Mouse (Mus musculus) layer of hippocampus, adult 11-12 months (tissue): Measurements from ENCODE around the gene Ptpn12.
A peak's percentile ranks its signal among the peaks of the same experiment; 100 is the strongest.

ENCODE experiments used
- DNase-seq: peaks from one replicate; pipeline ENCODE4 v3.0.0; 2022; ENCODE audit warnings: low spot score

Gene Ptpn12

DNA sequence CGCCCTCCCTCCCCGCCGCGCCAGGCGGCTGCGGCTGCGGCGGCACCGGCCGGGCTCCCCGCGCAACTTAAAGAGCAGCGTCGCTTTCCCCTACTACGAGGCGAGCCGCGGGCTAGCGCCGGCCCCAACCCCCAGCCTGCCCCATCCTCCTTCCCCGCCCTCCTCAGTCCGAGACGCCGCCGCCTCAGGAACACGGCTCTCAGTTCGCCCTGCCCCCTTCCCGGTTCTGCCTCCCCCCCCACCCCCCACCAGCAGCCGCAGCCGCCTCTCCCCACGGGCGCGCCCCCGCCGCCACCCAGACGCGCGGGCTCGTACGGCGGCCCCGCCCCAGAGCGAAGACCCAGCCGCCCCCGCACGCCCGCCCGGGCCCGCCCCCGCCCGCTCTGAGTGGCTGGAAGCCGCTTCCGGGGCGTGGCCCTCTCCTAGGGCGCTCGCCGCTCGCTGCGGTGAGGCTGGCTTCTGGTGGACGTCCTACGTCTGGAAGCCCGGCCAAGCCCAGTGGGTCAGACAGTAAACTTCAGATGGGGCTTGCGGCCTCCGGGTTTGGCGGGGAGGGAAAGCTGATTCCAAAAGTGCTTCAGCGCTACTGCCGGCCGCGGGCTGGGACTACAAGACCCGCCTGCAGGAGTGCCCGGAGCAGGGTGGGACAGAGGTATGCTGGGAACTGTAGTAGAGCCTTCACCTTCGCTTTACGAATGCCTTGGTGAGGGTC is at the start of gene Ptpn12:
Gene Ptpn12 (minus strand): TSS at position 92 of the 712 bp plus-strand sequence.
- DNase-seq, result peak; percentile 94

- DNase-seq, result no peak
These were observed 35.5 kb upstream of the Ptpn12 start for GRCm38 (mm10) chr5:21091179-21091578.

GRCm38 (mm10) chr5:21057217-21057616 is 1.5 kb upstream of the Ptpn12 start:
- no peak for DNase-seq

GRCm38 (mm10) chr5:21056595-21056994 is 884 bp upstream of the Ptpn12 start:
- no peak for DNase-seq

- peak; percentile 23 for DNase-seq
These were observed 466 bp downstream of the Ptpn12 start for GRCm38 (mm10) chr5:21055071-21055819.

GRCm38 (mm10) chr5:21054472-21055070 is 1.1 kb downstream of the Ptpn12 start:
- peak; percentile 54 for DNase-seq

- DNase-seq, result no peak
These were observed 2.0 kb downstream of the Ptpn12 start for GRCm38 (mm10) chr5:21053571-21054307.

- DNase-seq, result no peak
These were observed 3.2 kb downstream of the Ptpn12 start for GRCm38 (mm10) chr5:21052521-21052920.

GRCm38 (mm10) chr5:21050770-21051122 is 5.0 kb downstream of the Ptpn12 start:
- DNase-seq, result no peak

DNA sequence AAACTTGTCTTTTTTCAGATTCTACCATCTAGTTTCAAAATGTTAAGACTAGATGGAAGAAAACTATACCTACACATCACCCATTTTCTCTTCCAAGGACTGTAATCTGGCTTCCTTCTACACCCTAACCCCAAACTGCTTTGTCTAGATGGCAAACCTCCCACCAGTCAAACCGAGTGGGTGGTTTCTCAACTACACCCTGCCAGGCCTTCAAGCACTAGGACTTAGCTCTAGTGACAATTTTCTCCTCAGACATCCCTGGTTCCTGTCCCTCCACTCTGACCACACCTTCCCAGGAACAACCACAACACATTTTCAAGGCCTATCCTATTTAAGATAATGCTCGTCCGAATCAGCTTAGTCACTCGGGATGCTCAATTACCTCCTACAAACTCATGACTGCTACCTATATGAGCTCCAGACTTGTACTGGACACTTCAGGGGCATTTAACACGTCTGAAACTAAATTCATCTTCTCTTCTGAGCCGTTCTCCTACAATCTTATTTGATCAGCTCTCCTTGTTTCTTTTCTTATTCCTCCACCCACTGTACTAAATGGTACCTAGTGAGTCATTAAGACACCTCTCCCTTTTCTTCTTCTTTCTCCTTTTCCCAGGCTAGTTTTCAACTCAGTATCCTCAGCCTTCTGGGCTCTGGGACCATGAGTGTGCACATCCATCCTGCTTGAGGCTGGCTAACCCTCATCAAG is 5.5 kb downstream of the Ptpn12 start:
- DNase-seq, result no peak

DNA sequence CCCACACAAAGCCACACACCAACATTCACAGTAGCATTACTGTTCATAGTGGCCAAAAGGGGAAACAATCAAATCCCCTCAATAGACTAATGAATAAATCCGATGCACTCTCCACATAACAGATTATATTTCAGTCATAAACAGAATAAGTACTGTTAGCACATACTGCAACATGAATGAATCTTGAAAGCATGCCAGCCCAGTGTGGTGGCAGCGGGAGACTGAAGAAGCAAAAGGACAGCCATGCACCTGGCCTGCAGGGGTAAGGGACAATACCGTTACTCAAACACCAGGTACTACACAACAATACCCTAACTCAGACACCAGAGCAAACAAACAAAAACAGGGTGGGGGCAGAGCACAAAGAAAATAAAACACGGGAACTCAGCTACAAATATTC is 6.7 kb downstream of the Ptpn12 start:
- no peak for DNase-seq

- DNase-seq, result no peak
These were observed 8.6 kb downstream of the Ptpn12 start for GRCm38 (mm10) chr5:21047114-21047513.

DNA sequence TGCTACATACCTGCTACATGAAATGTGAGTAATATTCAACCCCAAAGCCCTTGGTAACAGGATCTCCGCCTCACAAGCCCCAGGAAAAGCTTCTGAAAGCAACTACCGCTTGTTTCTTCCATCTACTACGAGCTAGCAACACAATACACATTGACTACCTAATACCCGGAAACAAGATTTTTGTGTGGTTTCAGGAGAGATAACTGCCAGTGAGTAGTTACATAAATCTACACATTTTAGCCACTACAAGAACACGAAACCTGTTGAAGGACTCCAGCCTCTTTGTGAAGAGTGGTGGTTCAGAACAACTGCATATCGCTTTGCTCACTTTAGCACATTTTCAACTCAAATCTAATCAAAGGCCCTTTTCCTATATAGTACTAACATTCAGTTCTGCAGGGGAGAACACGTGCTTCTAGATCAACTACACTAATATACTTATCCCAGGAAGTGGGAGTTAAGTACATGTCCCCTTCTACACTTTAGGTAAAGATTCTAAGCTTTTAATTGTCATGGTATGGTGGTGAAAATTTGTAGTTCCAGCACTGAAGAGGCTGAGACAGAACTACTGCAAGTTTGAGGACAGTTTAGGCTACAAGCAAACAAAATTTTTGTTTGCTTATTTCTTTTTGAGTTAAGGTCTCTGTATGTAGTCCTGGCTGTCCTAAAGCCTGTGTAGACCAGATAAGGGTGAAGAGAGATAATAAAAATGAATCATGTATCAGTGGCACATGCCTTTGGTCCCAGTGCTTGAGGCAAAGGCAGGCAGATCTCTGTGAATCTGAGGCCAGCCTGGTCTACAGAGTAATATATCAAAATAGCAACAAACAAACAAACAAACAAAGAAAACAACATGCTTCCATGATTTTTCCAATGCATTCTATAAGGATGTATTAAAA is 9.3 kb downstream of the Ptpn12 start:
- no peak for DNase-seq

DNA sequence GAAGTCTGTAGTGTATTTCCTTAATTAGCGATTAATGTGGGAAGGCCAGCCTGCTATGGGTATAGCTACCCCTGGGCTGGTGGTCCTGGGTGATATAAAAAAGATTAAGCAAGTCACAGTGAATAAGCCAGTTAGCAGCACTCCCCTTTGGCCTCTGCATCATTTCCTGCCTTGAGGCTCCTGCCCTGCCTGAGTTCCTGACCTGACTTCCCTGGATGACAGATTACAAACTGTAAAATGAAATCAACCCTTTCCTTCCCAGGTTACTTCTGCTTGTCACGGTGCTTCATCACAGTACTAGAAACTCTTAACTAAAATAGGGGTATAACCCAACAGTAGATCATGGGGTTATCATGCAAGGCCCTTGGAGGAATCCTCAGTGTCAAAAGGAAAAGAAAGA is 10.2 kb downstream of the Ptpn12 start:
- DNase-seq, result no peak

GRCm38 (mm10) chr5:21038100-21038499 is 17.6 kb downstream of the Ptpn12 start:
- no peak for DNase-seq

DNA sequence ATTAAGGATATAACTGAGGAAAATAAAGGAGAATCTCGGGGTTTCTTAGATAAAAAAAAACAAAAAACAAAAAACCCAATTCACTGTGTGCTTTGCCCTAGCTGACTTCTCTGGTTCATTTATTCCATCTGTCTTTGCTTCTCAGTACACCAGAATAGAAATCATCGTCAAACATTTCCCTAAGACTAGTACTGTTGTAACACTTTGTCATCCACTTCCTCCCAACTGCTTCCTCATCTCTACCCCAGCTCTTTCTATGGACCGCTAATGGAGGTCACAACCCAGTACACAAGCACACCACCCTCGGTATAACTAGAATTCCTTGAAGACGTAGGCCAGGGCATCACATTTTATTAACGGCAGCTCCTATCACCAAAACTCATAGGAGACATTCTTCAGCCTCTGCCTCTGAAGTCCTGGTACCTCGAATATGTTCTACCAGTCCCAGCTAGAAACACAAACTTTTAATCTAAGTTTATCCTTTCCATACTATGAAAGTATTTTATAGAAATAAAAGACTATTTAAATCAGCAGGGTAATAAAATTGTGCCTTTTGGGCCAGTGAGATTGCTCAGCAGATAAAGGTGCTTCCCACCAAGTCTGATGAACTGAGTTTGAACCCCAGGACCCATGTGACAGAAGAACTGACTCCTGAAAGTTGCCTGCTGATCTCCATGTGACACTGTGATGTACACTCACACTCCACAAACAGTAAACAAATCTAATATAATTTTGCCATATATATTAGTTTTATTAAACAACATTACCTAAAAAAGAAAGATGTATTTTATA is 19.8 kb downstream of the Ptpn12 start:
- DNase-seq, result no peak

DNA sequence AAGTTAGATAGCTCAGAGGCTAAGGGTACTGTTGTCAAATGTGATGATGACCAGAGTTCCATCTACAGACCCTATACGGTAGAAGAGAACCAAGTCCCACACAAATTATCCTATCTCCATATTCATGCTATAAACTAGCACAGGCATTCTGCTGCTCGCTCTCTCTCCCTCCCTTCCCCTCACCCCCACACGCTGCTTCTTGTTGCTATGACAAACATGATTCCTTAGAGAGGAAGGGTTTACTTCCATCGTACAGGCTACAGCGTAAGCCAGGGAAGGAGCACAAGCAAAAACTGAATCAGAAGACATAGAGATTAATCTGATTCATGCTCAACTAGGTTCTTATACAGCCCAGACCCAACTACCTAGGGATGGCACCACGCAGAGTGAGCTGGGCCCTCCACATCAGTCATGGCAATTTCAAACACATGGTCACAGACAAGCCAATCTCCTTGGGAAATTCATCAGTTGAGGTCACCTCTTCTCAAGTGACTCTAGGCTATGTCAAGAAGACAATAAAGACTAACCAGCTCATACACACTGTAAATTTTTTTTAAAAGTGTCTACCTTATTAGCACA is 21.2 kb downstream of the Ptpn12 start:
- no peak for DNase-seq

GRCm38 (mm10) chr5:21033382-21034056 is 22.2 kb downstream of the Ptpn12 start:
- no peak for DNase-seq

GRCm38 (mm10) chr5:21032626-21033025 is 23.1 kb downstream of the Ptpn12 start:
- DNase-seq, result no peak
